Mouse (Mus musculus): ENCODE measurements around the gene Cux1. TPM values are rescaled to one million over a fixed set of nuclear protein-coding genes. Genes with fewer than 3 reads are reported as not detected.
A peak's percentile ranks its signal among the peaks of the same experiment; 100 is the strongest.

Gene Cux1
- polyA plus RNA-seq, 1 experiment: 42.1 TPM

GRCm38 (mm10) chr5:136540952-136541351 is 26.3 kb downstream of the Cux1 start:
- Histone ChIP-seq H3K4me3 (ENCODE audit: low read depth, low read length) (no peak overlapping the region), H3K4me1 (ENCODE audit: control insufficient read depth, insufficient read depth, insufficient read length, low read length) (peaks cover 15% of the 10 kb centered on the region; the same call in 1 of the 2 replicates), H3K36me3 (ENCODE audit: control insufficient read depth, insufficient read depth, low read length) (no peaks in the 10 kb centered on the region), H3K27me3 (ENCODE audit: control insufficient read depth, insufficient read depth, low read length) (no peaks in the 10 kb centered on the region), H3K27ac (ENCODE audit: insufficient read depth, low read depth, low read length) (no peak overlapping the region)
- TF ChIP-seq POLR2A (IDR thresholded peaks at IDR 0.05; ENCODE audit: low read depth, low read length) (no peak), CTCF (IDR thresholded peaks at IDR 0.05; ENCODE audit: extremely low read depth, insufficient read length, insufficient replicate concordance, low read depth, low read length) (no peak)

GRCm38 (mm10) chr5:136540055-136540838 is 27.0 kb downstream of the Cux1 start:
- H3K4me3 ChIP-seq (ENCODE audit: low read depth, low read length): no peak overlapping the region
- H3K36me3 ChIP-seq (ENCODE audit: control insufficient read depth, insufficient read depth, low read length): no peaks in the 10 kb centered on the region
- WGBS: 56% methylated on average over 5 of the region's 5 CpGs

GRCm38 (mm10) chr5:136536753-136537152 is 30.5 kb downstream of the Cux1 start:
- no peak overlapping the region for H3K4me3 ChIP-seq (ENCODE audit: low read depth, low read length)
- no peaks in the 10 kb centered on the region for H3K36me3 ChIP-seq (ENCODE audit: control insufficient read depth, insufficient read depth, low read length)
- H3K4me1 ChIP-seq (ENCODE audit: control insufficient read depth, insufficient read depth, insufficient read length, low read length): peaks cover 44% of the 10 kb centered on the region
- TF ChIP-seq CTCF (IDR thresholded peaks at IDR 0.05; ENCODE audit: extremely low read depth, insufficient read length, insufficient replicate concordance, low read depth, low read length): no peak
- no peak for TF ChIP-seq POLR2A (IDR thresholded peaks at IDR 0.05; ENCODE audit: low read depth, low read length)
- no peak overlapping the region for H3K27ac ChIP-seq (ENCODE audit: insufficient read depth, low read depth, low read length)
- WGBS: 26% methylated on average over 4 of the region's 4 CpGs
- H3K27me3 ChIP-seq (ENCODE audit: control insufficient read depth, insufficient read depth, low read length): no peaks in the 10 kb centered on the region

More at GRCm38 (mm10) chr5:136540055-136540838, 27.0 kb downstream of the Cux1 start:
- Histone ChIP-seq H3K27ac (ENCODE audit: insufficient read depth, low read depth, low read length) (no peak overlapping the region), H3K27me3 (ENCODE audit: control insufficient read depth, insufficient read depth, low read length) (no peaks in the 10 kb centered on the region), H3K4me1 (ENCODE audit: control insufficient read depth, insufficient read depth, insufficient read length, low read length) (peaks cover 20% of the 10 kb centered on the region; the same call in 1 of the 2 replicates)
- no peak for TF ChIP-seq CTCF (IDR thresholded peaks at IDR 0.05; ENCODE audit: extremely low read depth, insufficient read length, insufficient replicate concordance, low read depth, low read length)
- no peak for TF ChIP-seq POLR2A (IDR thresholded peaks at IDR 0.05; ENCODE audit: low read depth, low read length)

GRCm38 (mm10) chr5:136535976-136536725 is 31.1 kb downstream of the Cux1 start:
- 0 out of 2 replicates have a peak overlapping the region, but pooled peaks have one; percentile 18 for H3K27ac ChIP-seq (ENCODE audit: insufficient read depth, low read depth, low read length)
- no peak overlapping the region for H3K4me3 ChIP-seq (ENCODE audit: low read depth, low read length)
- H3K27me3 ChIP-seq (ENCODE audit: control insufficient read depth, insufficient read depth, low read length): no peaks in the 10 kb centered on the region
- TF ChIP-seq POLR2A (IDR thresholded peaks at IDR 0.05; ENCODE audit: low read depth, low read length) (no peak), CTCF (IDR thresholded peaks at IDR 0.05; ENCODE audit: extremely low read depth, insufficient read length, insufficient replicate concordance, low read depth, low read length) (peak; percentile 22; the same call in 1 of the 2 replicates)
- peaks cover 47% of the 10 kb centered on the region for H3K4me1 ChIP-seq (ENCODE audit: control insufficient read depth, insufficient read depth, insufficient read length, low read length)
- 20% methylated on average over 5 of the region's 5 CpGs for WGBS
- H3K36me3 ChIP-seq (ENCODE audit: control insufficient read depth, insufficient read depth, low read length): no peaks in the 10 kb centered on the region

- TF ChIP-seq CTCF (IDR thresholded peaks at IDR 0.05; ENCODE audit: extremely low read depth, insufficient read length, insufficient replicate concordance, low read depth, low read length): no peak
- no peak for TF ChIP-seq POLR2A (IDR thresholded peaks at IDR 0.05; ENCODE audit: low read depth, low read length)
- WGBS: 63% methylated on average over 1 of the region's 1 CpGs
Measured at GRCm38 (mm10) chr5:136535204-136535603, 32.1 kb downstream of the Cux1 start.

GRCm38 (mm10) chr5:136533371-136534276 is 33.7 kb downstream of the Cux1 start:
- H3K27ac ChIP-seq (ENCODE audit: insufficient read depth, low read depth, low read length): peak overlapping the region; percentile 62; the same call in 1 of the 2 replicates
- no peak overlapping the region for H3K4me3 ChIP-seq (ENCODE audit: low read depth, low read length)
- peaks cover 44% of the 10 kb centered on the region for H3K4me1 ChIP-seq (ENCODE audit: control insufficient read depth, insufficient read depth, insufficient read length, low read length)
- H3K27me3 ChIP-seq (ENCODE audit: control insufficient read depth, insufficient read depth, low read length): no peaks in the 10 kb centered on the region
- no peaks in the 10 kb centered on the region for H3K36me3 ChIP-seq (ENCODE audit: control insufficient read depth, insufficient read depth, low read length)
- WGBS: 25% methylated on average over 11 of the region's 11 CpGs
- TF ChIP-seq POLR2A (IDR thresholded peaks at IDR 0.05; ENCODE audit: low read depth, low read length) (no peak), CTCF (IDR thresholded peaks at IDR 0.05; ENCODE audit: extremely low read depth, insufficient read length, insufficient replicate concordance, low read depth, low read length) (no peak)

More at GRCm38 (mm10) chr5:136535204-136535603, 32.1 kb downstream of the Cux1 start:
- Histone ChIP-seq H3K36me3 (ENCODE audit: control insufficient read depth, insufficient read depth, low read length) (no peaks in the 10 kb centered on the region), H3K4me1 (ENCODE audit: control insufficient read depth, insufficient read depth, insufficient read length, low read length) (peaks cover 48% of the 10 kb centered on the region), H3K27ac (ENCODE audit: insufficient read depth, low read depth, low read length) (no peak overlapping the region), H3K4me3 (ENCODE audit: low read depth, low read length) (no peak overlapping the region), H3K27me3 (ENCODE audit: control insufficient read depth, insufficient read depth, low read length) (no peaks in the 10 kb centered on the region)
